Mouse (Mus musculus): ENCODE data around the gene Arhgap17.

Gene Arhgap17

GRCm38 (mm10) chr7:123338351-123338750 is 31.4 kb downstream of the Arhgap17 start:
- no peak for DNase-seq

GRCm38 (mm10) chr7:123336322-123336721 is 33.4 kb downstream of the Arhgap17 start:
- no peak for DNase-seq

DNA sequence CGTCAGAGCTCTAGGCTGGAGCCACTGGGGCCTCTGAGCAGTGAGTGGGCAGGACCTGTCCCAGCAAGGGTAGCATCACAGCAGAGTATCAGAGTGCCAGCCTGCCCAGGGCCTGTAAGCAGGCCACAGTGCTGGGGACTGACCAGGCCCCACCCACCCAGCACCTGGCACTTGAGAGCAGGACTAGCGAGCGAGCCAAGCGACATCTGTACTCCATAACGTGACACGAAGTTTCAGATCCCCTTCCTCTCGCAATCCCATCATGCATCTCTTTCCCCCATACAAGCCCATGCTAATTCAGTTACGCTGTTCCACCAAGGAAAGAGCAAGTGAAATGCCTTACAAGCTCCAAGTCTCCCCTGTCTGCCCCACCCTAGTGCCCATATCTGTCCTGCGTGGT is 39.2 kb downstream of the Arhgap17 start:
- no peak for DNase-seq

- no peak for DNase-seq
These were observed 41.8 kb downstream of the Arhgap17 start for GRCm38 (mm10) chr7:123327909-123328308.

GRCm38 (mm10) chr7:123326901-123327300 is 42.8 kb downstream of the Arhgap17 start:
- no peak for DNase-seq

DNA sequence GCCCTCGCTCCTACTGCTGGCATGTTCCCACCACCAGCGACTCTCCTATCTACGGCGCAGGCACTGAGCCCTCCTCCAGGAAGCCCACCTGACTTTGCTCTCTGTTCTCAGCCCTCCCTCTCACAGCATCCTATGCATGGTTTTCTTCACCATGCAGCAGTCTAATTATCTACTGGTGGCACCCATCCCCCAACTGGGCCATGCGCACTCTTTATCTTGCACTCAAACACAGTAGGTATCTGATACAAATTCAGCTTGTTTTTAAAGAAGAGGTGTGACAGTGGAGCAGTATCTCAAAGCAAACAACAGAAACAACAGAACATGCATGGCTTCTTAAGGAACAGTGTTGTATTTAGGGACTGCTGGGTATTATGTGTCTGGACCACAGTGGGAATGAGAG is 43.7 kb downstream of the Arhgap17 start:
- no peak for DNase-seq

DNA sequence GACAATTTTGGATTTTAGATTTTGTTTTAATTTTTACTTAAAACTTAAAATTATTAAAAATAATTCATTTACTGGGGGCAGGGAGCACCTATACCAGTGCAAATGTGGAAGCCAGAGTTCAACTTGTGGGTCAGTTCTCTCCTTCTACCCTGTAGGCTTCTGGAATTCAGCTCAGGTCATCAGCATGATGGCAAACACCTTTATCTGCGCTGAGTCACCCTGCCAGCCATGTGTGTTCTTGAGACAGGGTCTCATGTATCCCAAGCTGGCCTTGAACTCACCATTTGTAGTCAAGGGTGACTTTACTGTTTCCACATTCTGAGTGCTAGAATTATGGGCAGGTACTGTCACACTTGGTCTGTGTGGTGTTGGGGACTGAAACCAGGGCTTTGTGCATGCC is 45.6 kb downstream of the Arhgap17 start:
- DNase-seq: no peak

GRCm38 (mm10) chr7:123323388-123323787 is 46.3 kb downstream of the Arhgap17 start:
- no peak for DNase-seq

- DNase-seq: peak; percentile 15 to 43
These were observed 47.1 kb downstream of the Arhgap17 start for GRCm38 (mm10) chr7:123322452-123323121.

DNA sequence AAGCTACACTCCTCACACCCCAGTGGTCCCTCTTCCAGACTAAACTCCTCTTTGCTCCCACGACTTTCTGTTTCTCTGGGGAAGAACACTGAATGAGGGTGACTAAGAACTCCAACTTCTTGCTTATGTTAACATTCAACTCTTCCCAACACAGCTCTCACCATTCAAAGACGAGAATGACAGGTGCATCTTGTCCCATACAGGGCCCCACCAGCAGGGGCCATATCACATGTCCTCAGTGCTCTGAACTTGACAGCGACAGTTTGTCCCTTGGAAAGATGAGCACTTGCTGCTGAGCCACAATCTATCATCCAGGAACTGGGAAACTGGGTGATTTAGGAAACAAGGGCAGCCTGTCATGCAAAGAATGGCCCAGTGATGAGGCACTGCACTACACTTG is 57.0 kb downstream of the Arhgap17 start:
- no peak for DNase-seq

DNA sequence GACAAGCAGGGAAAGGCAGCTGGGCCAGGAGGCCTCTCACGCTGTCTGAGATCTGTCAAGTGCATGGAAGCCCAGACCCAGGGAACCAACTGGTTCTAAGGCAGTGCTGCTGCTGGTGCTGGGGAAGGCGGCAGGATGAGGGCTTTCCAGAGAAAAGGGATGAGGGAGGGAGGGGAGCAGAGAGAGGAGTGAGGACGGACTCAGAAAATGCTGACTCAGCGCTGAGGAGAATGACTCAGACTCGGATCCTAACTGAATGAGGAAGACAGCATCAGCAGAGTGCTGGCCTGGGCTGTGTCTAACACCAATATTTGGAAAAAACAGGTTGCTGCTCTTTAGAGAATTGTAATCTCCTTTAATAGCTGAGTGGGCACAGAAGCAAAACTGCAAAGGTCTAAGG is 57.9 kb downstream of the Arhgap17 start:
- no peak for DNase-seq

DNA sequence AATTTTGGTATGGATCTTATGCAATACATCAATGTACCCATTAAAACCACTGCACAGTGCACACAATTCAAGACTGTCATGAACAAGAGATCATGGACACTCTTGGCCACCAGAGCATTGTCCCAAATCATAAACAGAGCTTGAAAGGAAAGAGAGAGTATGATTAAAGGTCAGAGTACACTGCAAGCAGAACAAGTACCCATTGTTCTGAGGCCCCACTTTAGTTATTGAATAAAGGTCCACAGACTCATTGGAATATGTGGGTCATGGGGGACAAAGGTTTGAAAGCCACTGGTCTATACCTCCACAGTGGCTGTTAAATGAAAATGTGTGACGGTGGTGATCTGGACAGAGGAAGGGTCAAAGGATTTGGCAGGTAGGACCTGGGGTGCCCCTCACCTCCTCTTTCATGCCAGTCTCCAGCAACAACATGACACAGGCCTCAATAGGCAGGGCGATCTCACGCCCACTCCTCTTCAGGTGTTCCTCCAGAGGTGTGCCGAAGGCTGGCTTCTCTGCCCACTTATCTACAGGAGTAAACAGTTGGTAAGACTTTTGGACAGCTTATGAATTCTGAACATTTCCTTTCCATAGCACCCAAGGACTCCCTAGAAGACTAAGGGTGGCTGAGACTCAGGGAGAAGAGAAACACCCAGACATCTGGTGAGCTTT is 61.7 kb downstream of the Arhgap17 start:
- DNase-seq: no peak

DNA sequence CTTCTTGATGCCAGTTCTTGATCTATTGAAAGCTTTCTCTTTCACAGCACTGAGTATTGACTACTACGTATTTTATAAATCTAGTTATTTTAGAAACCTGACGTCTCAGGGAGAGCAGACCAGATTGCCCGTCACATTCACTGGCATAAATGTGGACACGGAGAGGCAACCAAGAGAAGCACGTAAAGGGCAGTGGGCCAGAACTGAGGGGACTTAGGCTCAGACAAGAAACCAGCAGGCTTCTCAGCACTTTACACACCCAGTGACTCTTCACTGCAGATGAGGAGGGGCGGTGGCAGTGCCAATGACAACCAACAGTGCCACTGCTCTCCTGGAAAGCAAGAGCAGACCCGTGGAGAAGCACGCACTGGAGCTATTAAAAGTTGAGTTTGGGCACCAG is 62.5 kb downstream of the Arhgap17 start:
- no peak for DNase-seq

- DNase-seq: no peak
These were observed 64.3 kb downstream of the Arhgap17 start for GRCm38 (mm10) chr7:123305397-123305796.

DNA sequence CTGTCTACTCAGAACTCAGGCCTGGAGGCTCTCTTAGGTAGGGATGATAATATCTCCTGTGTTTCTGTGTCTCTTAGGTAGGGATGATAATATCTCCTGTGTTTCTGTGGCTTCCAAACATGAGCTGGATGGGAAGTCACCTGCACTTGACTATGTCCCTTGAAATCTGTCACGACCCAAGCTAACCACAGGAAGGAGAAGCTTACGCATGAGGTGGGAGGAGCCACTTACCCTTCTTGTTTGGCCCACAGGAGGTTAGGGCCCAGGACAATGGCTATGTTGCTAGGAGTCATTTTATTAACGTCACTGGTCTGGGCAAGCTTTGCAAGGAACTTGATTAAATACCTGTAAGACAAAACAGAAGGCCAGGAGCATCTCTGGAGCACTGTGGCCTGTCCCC is 69.5 kb downstream of the Arhgap17 start:
- no peak for DNase-seq

- no peak for DNase-seq
These were observed 71.5 kb downstream of the Arhgap17 start for GRCm38 (mm10) chr7:123298225-123298624.

- DNase-seq: no peak
These were observed 73.6 kb downstream of the Arhgap17 start for GRCm38 (mm10) chr7:123296097-123296496.

DNA sequence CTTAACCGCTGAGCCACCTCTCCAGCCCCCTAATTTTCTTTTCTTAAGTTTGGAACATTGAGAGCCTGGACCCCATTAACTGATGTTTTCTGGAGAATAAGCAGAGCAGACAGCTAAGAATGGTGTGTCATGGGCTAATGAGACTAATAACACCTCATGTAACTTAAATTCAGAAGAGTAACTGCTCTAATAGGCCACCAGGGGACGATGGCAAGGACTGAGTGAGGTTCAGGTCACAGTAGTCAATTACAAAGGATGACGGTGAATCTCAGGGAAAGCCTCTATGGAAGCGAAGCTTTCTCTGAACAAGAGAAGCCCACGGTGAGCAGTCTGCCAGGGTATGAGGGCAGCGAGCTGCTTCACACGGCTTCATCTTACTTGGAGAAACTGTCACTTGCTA is 74.3 kb downstream of the Arhgap17 start:
- no peak for DNase-seq

DNA sequence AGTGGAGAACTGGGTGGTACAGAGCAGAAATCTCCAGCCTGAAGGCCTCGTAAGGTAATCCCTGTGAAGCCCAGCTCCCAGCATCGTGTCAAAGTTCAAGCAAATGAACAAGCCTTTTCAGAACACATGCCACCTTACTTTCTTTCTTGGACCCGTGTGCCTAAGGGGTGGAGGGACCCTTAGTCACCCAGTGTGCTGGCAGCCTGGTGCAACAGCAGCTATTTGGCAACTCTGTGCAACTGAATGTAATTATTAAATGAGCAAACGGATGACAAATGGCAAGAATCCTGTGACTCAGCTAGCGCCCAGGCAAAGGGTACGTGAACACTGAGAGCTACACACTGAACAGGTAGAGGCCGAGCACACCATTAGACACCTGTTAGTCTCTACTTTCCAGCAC is 75.8 kb downstream of the Arhgap17 start:
- DNase-seq: no peak

DNA sequence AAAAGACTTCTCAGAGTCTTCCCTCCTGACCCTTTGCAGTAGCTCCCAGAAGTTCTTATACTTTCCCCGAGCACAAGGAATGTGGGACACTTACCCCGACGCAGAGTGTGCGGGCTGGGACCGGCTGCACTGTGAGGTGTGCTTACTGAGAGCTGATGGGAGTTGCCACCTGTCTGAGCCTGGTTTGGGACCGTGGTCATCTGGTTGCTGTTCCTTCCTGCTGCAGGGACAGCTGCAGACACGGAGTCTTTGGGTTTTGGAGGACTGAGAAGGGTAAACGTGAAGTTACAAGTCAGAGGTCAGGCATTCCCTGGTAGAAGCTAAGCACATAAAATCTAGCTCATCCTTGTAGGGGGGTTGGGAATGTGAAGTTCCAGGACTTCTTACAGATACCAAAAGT is 77.8 kb downstream of the Arhgap17 start:
- DNase-seq: no peak

- no peak for DNase-seq
These were observed 80.5 kb downstream of the Arhgap17 start for GRCm38 (mm10) chr7:123289176-123289575.

DNA sequence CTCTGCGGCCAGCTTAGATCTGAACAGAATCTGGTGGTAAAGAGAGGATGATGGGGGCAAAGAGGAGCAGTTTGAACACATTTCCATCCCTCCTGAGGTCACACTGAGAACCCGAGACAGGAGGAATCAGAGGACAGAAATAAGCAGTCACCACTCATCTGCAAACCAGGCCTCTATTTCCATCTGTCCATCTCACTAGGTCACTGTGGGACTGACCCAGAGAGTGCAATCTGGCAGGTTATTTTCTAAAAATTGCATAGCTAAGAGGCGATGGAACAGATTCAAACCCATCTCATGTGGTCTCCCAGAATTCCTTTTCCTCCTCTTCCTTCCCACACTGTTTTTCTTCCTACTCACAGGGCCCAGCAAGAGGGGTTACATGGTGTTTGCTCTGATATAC is 81.8 kb downstream of the Arhgap17 start:
- no peak for DNase-seq

DNA sequence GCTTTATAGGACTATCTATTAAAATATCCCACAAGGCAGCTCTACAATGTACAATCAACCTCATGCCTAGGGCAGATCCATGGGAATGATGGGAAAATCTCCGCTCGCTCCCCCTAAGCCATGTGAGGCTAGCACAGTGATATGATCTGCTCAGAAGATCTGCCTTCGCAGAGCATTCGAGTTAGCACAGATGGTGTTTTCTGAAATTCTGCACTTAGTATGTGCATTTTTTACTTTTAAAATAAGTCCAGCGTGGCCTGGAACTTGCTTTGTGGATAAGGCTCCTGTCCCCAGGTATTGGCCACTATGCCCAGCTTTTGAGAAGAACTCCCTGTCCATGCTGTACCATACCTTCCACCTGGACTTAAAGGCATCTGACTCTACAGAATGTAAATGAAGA is 83.8 kb downstream of the Arhgap17 start:
- DNase-seq: no peak

- DNase-seq: no peak
These were observed 85.9 kb downstream of the Arhgap17 start for GRCm38 (mm10) chr7:123283826-123284225.

GRCm38 (mm10) chr7:123279797-123280196 is 89.9 kb downstream of the Arhgap17 start:
- DNase-seq: no peak

All from thymus, postnatal 36 days (tissue).